Mouse (Mus musculus): Measurements from ENCODE around the gene Med27. TPM values are rescaled to one million over a fixed set of nuclear protein-coding genes. Genes with fewer than 3 reads are reported as not detected.

Gene Med27
- polyA plus RNA-seq, 1 experiment from 2014 or later: 65.9 TPM

- WGBS: 10% methylated on average over 7 of the region's 7 CpGs
- Histone ChIP-seq H3K9me3 (ENCODE audit: control insufficient read depth, low read length) (no peaks in the 10 kb centered on the region), H3K4me1 (replicated peaks; ENCODE audit: control insufficient read depth, insufficient read depth, low read length) (peaks cover 24% of the 10 kb centered on the region), H3K4me2 (ENCODE audit: low read depth, low read length, severe bottlenecking) (no peak overlapping the region), H3K27ac (ENCODE audit: low read depth, low read length) (peak overlapping the region; percentile 19; the same call in 1 of the 2 replicates), H3K4me3 (ENCODE audit: low read depth, low read length) (no peak overlapping the region), H3K36me3 (ENCODE audit: control insufficient read depth, insufficient read depth, low read length) (no peaks in the 10 kb centered on the region), H3K9ac (ENCODE audit: low read length) (no peak overlapping the region), H3K27me3 (ENCODE audit: control insufficient read depth, insufficient read depth, low read length) (no peaks in the 10 kb centered on the region)
- ATAC-seq (replicated peaks; ENCODE audit: low FRiP score) (no peak), DNase-seq (ENCODE audit: low spot score) (no peak)
These were observed 166.5 kb downstream of the Med27 start for GRCm38 (mm10) chr2:29513131-29513530.

- Histone ChIP-seq H3K4me2 (ENCODE audit: low read depth, low read length, severe bottlenecking) (no peak overlapping the region), H3K27me3 (ENCODE audit: control insufficient read depth, insufficient read depth, low read length) (no peaks in the 10 kb centered on the region), H3K4me3 (ENCODE audit: low read depth, low read length) (no peak overlapping the region), H3K36me3 (ENCODE audit: control insufficient read depth, insufficient read depth, low read length) (no peaks in the 10 kb centered on the region), H3K4me1 (replicated peaks; ENCODE audit: control insufficient read depth, insufficient read depth, low read length) (peaks cover 24% of the 10 kb centered on the region), H3K9ac (ENCODE audit: low read length) (no peak overlapping the region), H3K27ac (ENCODE audit: low read depth, low read length) (no peak overlapping the region), H3K9me3 (ENCODE audit: control insufficient read depth, low read length) (no peaks in the 10 kb centered on the region)
- ATAC-seq (replicated peaks; ENCODE audit: low FRiP score) (no peak), DNase-seq (ENCODE audit: low spot score) (no peak)
- WGBS: 78% methylated on average over 6 of the region's 6 CpGs
These were observed 168.2 kb downstream of the Med27 start for GRCm38 (mm10) chr2:29514836-29515235.

- H3K9me3 ChIP-seq (ENCODE audit: control insufficient read depth, low read length): no peaks in the 10 kb centered on the region
- no peak overlapping the region for H3K27ac ChIP-seq (ENCODE audit: low read depth, low read length)
- no peak for DNase-seq (ENCODE audit: low spot score)
- H3K4me1 ChIP-seq (replicated peaks; ENCODE audit: control insufficient read depth, insufficient read depth, low read length): peaks cover 24% of the 10 kb centered on the region
- H3K27me3 ChIP-seq (ENCODE audit: control insufficient read depth, insufficient read depth, low read length): no peaks in the 10 kb centered on the region
- H3K9ac ChIP-seq (ENCODE audit: low read length): no peak overlapping the region
- no peaks in the 10 kb centered on the region for H3K36me3 ChIP-seq (ENCODE audit: control insufficient read depth, insufficient read depth, low read length)
- WGBS: 71% methylated on average over 4 of the region's 4 CpGs
- H3K4me2 ChIP-seq (ENCODE audit: low read depth, low read length, severe bottlenecking): no peak overlapping the region
- no peak for ATAC-seq (replicated peaks; ENCODE audit: low FRiP score)
- H3K4me3 ChIP-seq (ENCODE audit: low read depth, low read length): no peak overlapping the region
These were observed 169.3 kb downstream of the Med27 start for GRCm38 (mm10) chr2:29515831-29516447.

GRCm38 (mm10) chr2:29516621-29517170 is 170.1 kb downstream of the Med27 start:
- Histone ChIP-seq H3K9me3 (ENCODE audit: control insufficient read depth, low read length) (no peaks in the 10 kb centered on the region), H3K27me3 (ENCODE audit: control insufficient read depth, insufficient read depth, low read length) (no peaks in the 10 kb centered on the region), H3K9ac (ENCODE audit: low read length) (0 out of 2 replicates have a peak overlapping the region, but pooled peaks have one; percentile 33), H3K4me1 (replicated peaks; ENCODE audit: control insufficient read depth, insufficient read depth, low read length) (peaks cover 24% of the 10 kb centered on the region), H3K27ac (ENCODE audit: low read depth, low read length) (peak overlapping the region; percentile 54), H3K36me3 (ENCODE audit: control insufficient read depth, insufficient read depth, low read length) (no peaks in the 10 kb centered on the region), H3K4me3 (ENCODE audit: low read depth, low read length) (no peak overlapping the region), H3K4me2 (ENCODE audit: low read depth, low read length, severe bottlenecking) (no peak overlapping the region)
- 11% methylated on average over 9 of the region's 9 CpGs for WGBS
- peak; percentile 36; the same call in 1 of the 2 replicates for ATAC-seq (replicated peaks; ENCODE audit: low FRiP score)
- DNase-seq (ENCODE audit: low spot score): no peak

GRCm38 (mm10) chr2:29519402-29519801 is 172.8 kb downstream of the Med27 start:
- Histone ChIP-seq H3K9ac (ENCODE audit: low read length) (no peak overlapping the region), H3K27me3 (ENCODE audit: control insufficient read depth, insufficient read depth, low read length) (no peaks in the 10 kb centered on the region), H3K4me1 (replicated peaks; ENCODE audit: control insufficient read depth, insufficient read depth, low read length) (peaks cover 9% of the 10 kb centered on the region), H3K36me3 (ENCODE audit: control insufficient read depth, insufficient read depth, low read length) (no peaks in the 10 kb centered on the region), H3K4me3 (ENCODE audit: low read depth, low read length) (no peak overlapping the region), H3K9me3 (ENCODE audit: control insufficient read depth, low read length) (no peaks in the 10 kb centered on the region), H3K27ac (ENCODE audit: low read depth, low read length) (no peak overlapping the region), H3K4me2 (ENCODE audit: low read depth, low read length, severe bottlenecking) (no peak overlapping the region)
- WGBS: 23% methylated on average over 3 of the region's 3 CpGs
- ATAC-seq (replicated peaks; ENCODE audit: low FRiP score) (no peak), DNase-seq (ENCODE audit: low spot score) (no peak)

- H3K27me3 ChIP-seq (ENCODE audit: control insufficient read depth, insufficient read depth, low read length): no peaks in the 10 kb centered on the region
- 76% methylated on average over 6 of the region's 6 CpGs for WGBS
These were observed 173.6 kb downstream of the Med27 start for GRCm38 (mm10) chr2:29520206-29520605.

GRCm38 (mm10) chr2:29521486-29521885 is 174.9 kb downstream of the Med27 start:
- Histone ChIP-seq H3K27ac (ENCODE audit: low read depth, low read length) (no peak overlapping the region), H3K9ac (ENCODE audit: low read length) (no peak overlapping the region), H3K4me3 (ENCODE audit: low read depth, low read length) (no peak overlapping the region), H3K4me1 (replicated peaks; ENCODE audit: control insufficient read depth, insufficient read depth, low read length) (peaks cover 7% of the 10 kb centered on the region), H3K9me3 (ENCODE audit: control insufficient read depth, low read length) (no peaks in the 10 kb centered on the region), H3K4me2 (ENCODE audit: low read depth, low read length, severe bottlenecking) (no peak overlapping the region), H3K27me3 (ENCODE audit: control insufficient read depth, insufficient read depth, low read length) (no peaks in the 10 kb centered on the region), H3K36me3 (ENCODE audit: control insufficient read depth, insufficient read depth, low read length) (no peaks in the 10 kb centered on the region)
- 88% methylated on average over 7 of the region's 7 CpGs for WGBS
- DNase-seq (ENCODE audit: low spot score) (no peak), ATAC-seq (replicated peaks; ENCODE audit: low FRiP score) (no peak)

More at GRCm38 (mm10) chr2:29520206-29520605, 173.6 kb downstream of the Med27 start:
- no peak overlapping the region for H3K4me2 ChIP-seq (ENCODE audit: low read depth, low read length, severe bottlenecking)
- H3K9me3 ChIP-seq (ENCODE audit: control insufficient read depth, low read length): no peaks in the 10 kb centered on the region
- peaks cover 9% of the 10 kb centered on the region for H3K4me1 ChIP-seq (replicated peaks; ENCODE audit: control insufficient read depth, insufficient read depth, low read length)
- no peak for ATAC-seq (replicated peaks; ENCODE audit: low FRiP score)
- no peak overlapping the region for H3K27ac ChIP-seq (ENCODE audit: low read depth, low read length)
- no peak overlapping the region for H3K9ac ChIP-seq (ENCODE audit: low read length)
- no peak for DNase-seq (ENCODE audit: low spot score)
- no peaks in the 10 kb centered on the region for H3K36me3 ChIP-seq (ENCODE audit: control insufficient read depth, insufficient read depth, low read length)
- no peak overlapping the region for H3K4me3 ChIP-seq (ENCODE audit: low read depth, low read length)

- Histone ChIP-seq H3K27ac (ENCODE audit: low read depth, low read length) (no peak overlapping the region), H3K4me2 (ENCODE audit: low read depth, low read length, severe bottlenecking) (no peak overlapping the region), H3K27me3 (ENCODE audit: control insufficient read depth, insufficient read depth, low read length) (no peaks in the 10 kb centered on the region), H3K36me3 (ENCODE audit: control insufficient read depth, insufficient read depth, low read length) (no peaks in the 10 kb centered on the region), H3K9me3 (ENCODE audit: control insufficient read depth, low read length) (no peaks in the 10 kb centered on the region), H3K4me3 (ENCODE audit: low read depth, low read length) (no peak overlapping the region), H3K4me1 (replicated peaks; ENCODE audit: control insufficient read depth, insufficient read depth, low read length) (no peaks in the 10 kb centered on the region; the same call in 1 of the 2 replicates), H3K9ac (ENCODE audit: low read length) (no peak overlapping the region)
- 85% methylated on average over 12 of the region's 12 CpGs for WGBS
- ATAC-seq (replicated peaks; ENCODE audit: low FRiP score) (no peak), DNase-seq (ENCODE audit: low spot score) (no peak)
These were observed 177.5 kb downstream of the Med27 start for GRCm38 (mm10) chr2:29523918-29524811.
